Mouse (Mus musculus): ENCODE results near the gene Oas1c.
"Not testable (repeated sequence)": the region's sequence is repeated elsewhere in the genome, so short reads cannot be mapped to it uniquely, and the experiment has no call there.

Oas1c gene

GRCm38 (mm10) chr5:120811951-120812819, at the start of gene Oas1c:
Gene Oas1c (minus strand): TSS chr5:120812514.
- peak; percentile 79 for DNase-seq (ENCODE audit: low spot score)

- no peak for DNase-seq (ENCODE audit: low spot score)
These were observed 48.8 kb upstream of the Oas1c start, which contains the start of gene Oas1h for GRCm38 (mm10) chr5:120861121-120861520. Gene Oas1h (plus strand): TSS chr5:120861421.

GRCm38 (mm10) chr5:120859241-120859640, 46.9 kb upstream of the Oas1c start:
- no peak for DNase-seq (ENCODE audit: low spot score)

GRCm38 (mm10) chr5:120849601-120850136, 37.4 kb upstream of the Oas1c start:
- no peak for DNase-seq (ENCODE audit: low spot score)

- DNase-seq (ENCODE audit: low spot score): no peak
These were observed 34.8 kb upstream of the Oas1c start, which contains the start of gene Oas1f for GRCm38 (mm10) chr5:120847067-120847466. Gene Oas1f (plus strand): TSS chr5:120847367.

- DNase-seq (ENCODE audit: low spot score): no peak
These were observed 32.4 kb upstream of the Oas1c start for GRCm38 (mm10) chr5:120844713-120845112.

GRCm38 (mm10) chr5:120836731-120837585, 24.6 kb upstream of the Oas1c start:
- DNase-seq (ENCODE audit: low spot score): peak; percentile 47

GRCm38 (mm10) chr5:120833335-120834280, 21.3 kb upstream of the Oas1c start:
- no peak for DNase-seq (ENCODE audit: low spot score)

GRCm38 (mm10) chr5:120831031-120831430, 18.7 kb upstream of the Oas1c start:
- no peak for DNase-seq (ENCODE audit: low spot score)

GRCm38 (mm10) chr5:120818999-120819398, 6.7 kb upstream of the Oas1c start:
- no peak for DNase-seq (ENCODE audit: low spot score)

GRCm38 (mm10) chr5:120815949-120816348, 3.6 kb upstream of the Oas1c start:
- peak; percentile 44 for DNase-seq (ENCODE audit: low spot score)

GRCm38 (mm10) chr5:120813023-120813422, 709 bp upstream of the Oas1c start:
- no peak for DNase-seq (ENCODE audit: low spot score)

- no peak for DNase-seq (ENCODE audit: low spot score)
These were observed 3.1 kb downstream of the Oas1c start for GRCm38 (mm10) chr5:120809171-120809570.

- peak; percentile 59 for DNase-seq (ENCODE audit: low spot score)
These were observed 5.9 kb downstream of the Oas1c start for GRCm38 (mm10) chr5:120806458-120806857.

GRCm38 (mm10) chr5:120803596-120803995, 8.7 kb downstream of the Oas1c start:
- DNase-seq (ENCODE audit: low spot score): no peak

GRCm38 (mm10) chr5:120798943-120799342, 13.4 kb downstream of the Oas1c start:
- peak; percentile 25 for DNase-seq (ENCODE audit: low spot score)

- DNase-seq (ENCODE audit: low spot score): not testable (repeated sequence)
These were observed 14.2 kb downstream of the Oas1c start for GRCm38 (mm10) chr5:120798147-120798546.

- not testable (repeated sequence) for DNase-seq (ENCODE audit: low spot score)
These were observed 16.8 kb downstream of the Oas1c start, which contains the start of gene Oas1e for GRCm38 (mm10) chr5:120795480-120796034. Gene Oas1e (minus strand): TSS chr5:120795530.

GRCm38 (mm10) chr5:120793043-120793442, 19.3 kb downstream of the Oas1c start:
- DNase-seq (ENCODE audit: low spot score): peak; percentile 61

GRCm38 (mm10) chr5:120787042-120787441, 25.3 kb downstream of the Oas1c start:
- no peak for DNase-seq (ENCODE audit: low spot score)

GRCm38 (mm10) chr5:120782446-120782845, 29.9 kb downstream of the Oas1c start:
- DNase-seq (ENCODE audit: low spot score): no peak

All from spleen, adult 12 weeks (tissue).